Mouse (Mus musculus) MN1 (cell line): ENCODE measurements around the gene Zan.

ENCODE experiments used
- DNase-seq: peaks from one replicate; pipeline ENCODE4 v3.0.0-alpha.2; 2016; ENCODE audit warnings: low spot score

The Zan gene

GRCm38 (mm10) chr5:137351058-137351380 lies 125.8 kb downstream of the Zan start:
- no peak for DNase-seq

DNA sequence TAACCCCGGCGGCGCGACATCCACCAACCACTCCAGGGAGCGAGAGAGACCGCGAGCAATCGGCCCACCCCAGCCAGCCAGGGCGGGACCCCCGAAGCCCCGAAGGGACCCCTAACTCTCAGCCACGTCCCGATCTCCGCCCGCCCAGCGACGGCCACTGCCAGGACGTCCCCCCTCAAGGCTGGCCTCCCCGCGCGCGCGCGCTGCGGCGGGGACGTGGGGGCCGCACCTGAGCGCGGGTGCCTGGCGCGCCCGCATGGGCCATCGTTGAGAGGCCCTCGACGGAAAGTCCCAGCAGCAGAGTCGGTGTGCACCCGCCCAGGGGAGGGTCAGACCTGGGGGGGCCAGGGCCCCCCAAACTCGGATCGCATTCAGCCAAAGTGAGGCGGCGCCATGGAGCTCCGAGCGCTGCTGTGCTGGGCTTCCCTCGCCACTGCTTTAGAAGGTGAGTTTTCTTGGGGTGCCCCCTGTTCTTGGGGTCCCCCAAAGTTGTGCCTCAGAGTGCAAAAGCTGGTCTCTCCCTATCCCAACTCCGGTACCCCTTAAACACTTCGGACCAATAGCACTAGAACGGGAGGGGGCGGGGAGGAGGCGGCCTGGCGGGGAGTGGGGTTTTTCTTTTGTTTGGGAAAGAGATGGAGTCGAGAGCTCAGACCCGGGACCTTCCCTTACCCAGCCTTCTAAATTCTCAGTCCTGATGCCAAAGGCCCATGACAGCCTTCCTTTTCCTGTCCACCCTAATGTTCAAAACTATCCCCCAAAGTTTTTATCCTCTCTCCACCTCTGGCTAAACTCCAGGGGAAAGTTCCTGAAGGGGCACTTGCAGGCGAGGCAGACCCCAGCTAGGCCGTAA lies 126.4 kb downstream of the Zan start:
- DNase-seq = no peak

DNA sequence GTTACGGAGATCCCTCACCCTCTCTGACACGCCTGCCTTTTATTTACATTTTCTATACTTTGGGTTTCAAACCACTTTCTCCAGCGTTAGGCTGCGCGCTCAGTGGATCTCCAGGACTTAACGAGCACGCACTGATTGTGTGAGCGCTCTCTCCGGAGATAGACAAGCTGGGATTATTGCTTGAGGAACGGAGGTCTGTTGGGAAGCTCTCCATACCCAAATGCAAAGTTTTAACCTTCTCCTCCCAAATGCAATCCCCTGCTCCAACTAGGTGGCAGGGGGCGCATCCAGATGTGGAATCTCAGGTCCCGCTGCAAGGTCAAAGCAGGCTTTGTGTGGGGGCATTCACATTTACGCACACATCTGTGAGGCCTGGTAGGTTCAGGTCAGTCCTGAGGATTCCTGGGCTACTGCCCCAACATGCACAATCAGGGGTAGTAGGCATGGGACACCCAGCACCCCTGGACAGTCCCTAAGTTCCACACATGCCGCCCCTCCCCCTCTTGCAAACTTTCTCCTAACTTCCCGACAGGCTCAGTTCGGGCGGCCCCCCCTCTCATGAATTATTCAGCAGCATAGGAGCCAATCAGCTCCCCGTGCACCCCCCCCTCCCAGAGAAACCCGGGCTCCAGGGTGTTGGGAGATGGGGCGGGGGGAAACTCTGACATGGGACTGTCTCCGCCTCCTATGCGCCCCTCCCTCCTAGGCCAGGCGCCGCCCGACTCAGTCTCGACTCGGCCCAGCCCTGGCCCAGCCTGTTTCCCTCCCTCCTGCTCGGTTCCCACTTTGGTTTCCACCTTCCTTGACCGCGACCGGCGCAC lies 127.3 kb downstream of the Zan start, which contains the start of gene Ephb4:
TSS of gene Ephb4 (plus strand) at position 726 of the 821 bp plus-strand sequence.
- DNase-seq = peak; percentile 48

GRCm38 (mm10) chr5:137348482-137349383 lies 128.1 kb downstream of the Zan start:
- DNase-seq = peak; percentile 28

DNA sequence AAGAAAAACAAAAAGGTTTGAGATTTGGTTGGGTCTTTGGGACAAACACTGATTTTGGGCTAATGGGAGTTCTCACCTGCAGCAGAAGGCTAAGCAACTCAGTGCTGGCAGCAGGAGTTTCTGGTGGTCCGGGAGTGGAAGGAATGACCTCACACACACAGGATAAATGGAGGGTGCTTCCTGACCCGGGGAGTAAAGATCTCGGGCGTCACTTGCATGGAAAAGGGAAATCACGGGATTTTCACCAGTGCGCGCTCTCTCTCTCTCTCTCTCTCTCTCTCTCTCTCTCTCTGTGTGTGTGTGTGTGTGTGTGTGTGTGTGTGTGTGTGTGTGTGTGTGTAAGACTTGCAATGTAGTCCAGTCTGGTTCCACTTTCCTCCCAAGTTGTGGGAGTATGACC lies 129.0 kb downstream of the Zan start:
- DNase-seq = no peak

DNA sequence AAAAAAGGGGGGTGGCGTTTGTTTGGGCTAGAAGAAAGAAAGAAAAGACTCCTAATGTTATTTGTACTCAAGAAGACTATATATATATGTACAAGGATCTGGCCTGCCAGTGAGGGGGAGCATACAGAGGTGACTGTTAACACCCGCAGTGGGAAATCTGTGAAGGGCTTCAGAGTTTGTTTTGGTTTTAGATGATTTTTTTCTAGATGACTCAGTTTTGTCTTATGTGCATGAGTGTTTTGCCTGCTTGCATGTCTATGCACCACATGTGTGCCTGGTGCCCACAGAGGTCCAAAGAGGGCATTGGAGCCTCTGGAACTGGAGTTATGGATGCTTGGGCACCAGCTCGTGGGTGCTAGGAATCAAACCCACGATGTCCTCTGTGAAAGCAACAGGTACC lies 129.9 kb downstream of the Zan start:
- no peak for DNase-seq

GRCm38 (mm10) chr5:137346388-137346787 lies 130.5 kb downstream of the Zan start:
- DNase-seq = no peak

DNA sequence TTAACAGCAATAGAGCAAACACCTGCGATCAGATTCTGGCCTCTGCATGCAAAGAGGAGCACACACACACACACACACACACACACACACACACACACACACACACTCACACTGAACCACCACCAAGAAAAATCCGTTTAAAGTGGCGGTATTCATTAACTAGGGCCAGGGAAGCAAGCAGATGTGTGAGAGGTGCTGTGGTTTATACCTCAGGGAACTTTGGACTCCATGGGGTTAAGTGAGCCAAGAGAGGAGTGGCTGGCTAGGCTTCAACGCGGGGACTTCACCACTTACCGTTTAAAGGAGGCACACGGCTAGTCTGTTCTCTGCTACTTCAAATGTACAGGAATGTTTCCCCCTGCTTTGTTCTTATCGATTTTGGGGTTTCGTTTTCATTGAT lies 131.0 kb downstream of the Zan start:
- no peak for DNase-seq

DNA sequence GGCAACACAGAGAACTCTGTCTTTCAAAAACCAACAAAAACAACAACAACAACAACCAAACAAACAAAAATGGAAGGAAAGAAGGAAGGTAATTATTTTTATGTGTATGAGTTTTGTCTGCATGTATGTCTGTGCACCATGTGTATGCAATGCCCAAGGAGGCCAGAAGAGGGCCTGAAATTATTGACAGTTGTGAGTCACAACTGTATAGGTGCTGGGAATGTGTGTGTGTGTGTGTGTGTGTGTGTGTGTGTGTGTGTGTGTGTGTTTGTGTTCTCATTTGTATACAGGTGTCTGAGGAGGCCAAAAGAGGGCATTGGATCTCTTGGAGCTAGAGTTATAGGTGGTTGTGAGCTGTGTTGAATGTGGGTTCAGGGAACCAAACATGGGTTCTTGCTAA lies 133.0 kb downstream of the Zan start:
- DNase-seq = no peak

DNA sequence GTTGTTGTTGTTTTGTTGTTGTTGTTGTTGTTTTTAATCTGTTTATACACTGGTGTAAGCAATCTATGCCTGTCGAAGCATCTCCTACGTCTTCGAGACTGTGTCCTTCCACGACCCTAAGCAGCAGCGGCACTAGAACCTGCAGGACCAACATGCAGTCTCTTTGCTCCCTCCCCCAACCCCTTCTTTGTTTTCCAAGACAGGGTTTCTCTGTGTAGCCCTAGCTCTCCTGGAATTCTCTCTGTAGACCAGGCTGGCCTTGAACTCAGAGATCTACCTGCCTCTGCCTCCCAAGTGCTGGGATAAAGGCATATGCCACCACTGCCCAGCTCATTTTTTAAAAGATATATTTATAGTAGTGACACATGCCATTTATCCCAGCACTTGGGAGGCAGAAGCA lies 133.5 kb downstream of the Zan start:
- no peak for DNase-seq

GRCm38 (mm10) chr5:137342407-137343012 lies 134.4 kb downstream of the Zan start:
- DNase-seq = no peak

DNA sequence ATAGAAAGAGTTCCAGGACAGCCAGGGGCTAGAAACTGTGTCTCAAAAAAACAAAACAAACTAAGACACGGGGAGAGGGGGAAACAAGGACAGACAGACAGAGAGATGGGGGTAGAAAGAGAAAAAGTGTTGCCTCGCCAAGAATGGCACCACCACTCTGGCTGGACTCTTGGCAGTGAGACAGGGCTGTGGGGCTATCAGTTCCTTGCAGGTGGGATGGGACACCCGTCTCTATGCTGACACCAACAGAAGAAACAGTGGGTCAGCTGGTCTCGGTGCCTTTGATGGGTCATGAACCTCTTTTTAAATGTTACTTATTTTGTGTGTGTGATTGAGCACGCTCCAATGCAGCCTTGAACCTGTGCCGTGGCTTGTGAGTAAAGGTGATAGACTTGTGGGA lies 136.6 kb downstream of the Zan start:
- DNase-seq = no peak

- DNase-seq = no peak
Measured at GRCm38 (mm10) chr5:137339290-137339979, 137.4 kb downstream of the Zan start.

GRCm38 (mm10) chr5:137338663-137339289 lies 138.1 kb downstream of the Zan start:
- peak; percentile 84 for DNase-seq

DNA sequence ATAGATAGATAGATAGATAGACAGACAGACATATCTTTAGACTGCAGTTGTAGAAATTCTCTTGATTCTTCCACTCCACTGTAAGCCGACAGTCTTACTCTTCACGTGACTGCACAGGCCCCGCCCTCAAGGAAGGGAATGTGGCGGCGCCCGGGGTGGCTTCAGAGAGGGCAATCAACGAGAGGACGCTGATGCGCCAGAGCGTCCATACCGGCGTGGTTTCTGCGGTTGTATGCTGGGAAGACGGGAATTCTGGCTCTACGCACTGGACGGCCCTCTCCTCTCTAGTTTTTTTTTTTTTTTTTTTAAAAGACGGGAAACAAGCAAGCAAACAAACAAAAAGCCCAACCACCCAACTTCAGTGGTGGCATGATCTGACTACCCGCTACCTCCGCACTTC lies 138.6 kb downstream of the Zan start:
- DNase-seq = peak; percentile 96

- no peak for DNase-seq
Measured at GRCm38 (mm10) chr5:137337190-137337589, 139.7 kb downstream of the Zan start.

DNA sequence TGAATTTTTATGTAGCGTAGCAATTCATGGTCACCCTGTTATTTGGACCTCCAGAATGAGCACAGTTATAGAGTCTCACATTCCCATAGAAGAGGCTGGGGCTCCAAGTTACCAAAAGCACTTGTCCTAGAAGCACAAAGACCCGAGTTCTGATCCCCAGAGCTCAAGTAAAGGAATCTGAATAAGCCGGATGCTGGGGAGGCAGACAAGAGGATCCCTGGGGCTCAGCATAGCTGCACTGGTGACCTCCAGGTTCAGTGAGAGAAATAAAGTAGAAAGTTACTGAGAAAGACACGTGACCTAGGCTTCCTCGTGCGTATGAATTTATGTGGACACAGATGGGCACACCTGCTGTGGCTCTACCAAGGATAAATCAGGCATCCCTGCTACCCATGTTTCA lies 141.8 kb downstream of the Zan start:
- DNase-seq = no peak

- no peak for DNase-seq
Measured at GRCm38 (mm10) chr5:137334317-137334716, 142.5 kb downstream of the Zan start.

DNA sequence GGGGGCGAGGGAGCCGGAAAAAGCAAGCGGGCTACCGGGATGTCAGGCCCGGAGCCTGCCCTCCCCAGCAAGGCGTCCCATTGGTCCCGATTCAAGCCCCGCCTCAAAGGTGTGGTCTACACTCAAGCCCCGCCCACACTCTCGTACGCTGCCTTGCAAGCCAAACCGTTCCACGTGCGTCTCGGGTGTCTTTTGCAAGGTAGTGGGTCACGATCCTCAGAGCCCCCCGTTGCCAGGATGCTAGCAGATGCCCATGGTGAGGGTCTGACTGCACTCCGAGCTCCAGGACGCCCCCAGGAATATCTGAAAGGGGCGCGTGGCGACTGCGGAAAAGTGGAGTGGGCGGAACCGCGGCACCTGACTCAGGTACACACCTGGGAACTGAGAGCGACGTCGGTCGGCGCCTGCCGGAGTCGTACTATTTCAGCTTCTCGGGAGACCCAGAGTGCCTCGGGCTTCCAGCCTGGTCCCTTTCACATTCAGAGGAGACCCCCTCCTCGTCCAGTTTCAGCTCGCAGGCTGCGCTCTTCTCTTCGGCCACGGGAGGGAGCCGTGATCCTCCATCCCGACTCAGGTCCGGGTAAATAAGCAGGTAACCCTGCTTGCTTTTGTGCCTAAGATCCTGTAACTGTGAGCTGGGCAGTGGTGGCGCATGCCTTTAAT lies 143.2 kb downstream of the Zan start, which contains the start of gene Slc12a9:
TSS of gene Slc12a9 (minus strand) at position 86 of the 663 bp plus-strand sequence.
- DNase-seq = peak; percentile 98
